Mouse (Mus musculus): ENCODE data around the gene Calr4. TPM values are rescaled to one million over a fixed set of nuclear protein-coding genes. Genes with fewer than 3 reads are reported as not detected.

Gene Calr4
- polyA plus RNA-seq, 1 experiment from 2014 or later, result not detected

DNA sequence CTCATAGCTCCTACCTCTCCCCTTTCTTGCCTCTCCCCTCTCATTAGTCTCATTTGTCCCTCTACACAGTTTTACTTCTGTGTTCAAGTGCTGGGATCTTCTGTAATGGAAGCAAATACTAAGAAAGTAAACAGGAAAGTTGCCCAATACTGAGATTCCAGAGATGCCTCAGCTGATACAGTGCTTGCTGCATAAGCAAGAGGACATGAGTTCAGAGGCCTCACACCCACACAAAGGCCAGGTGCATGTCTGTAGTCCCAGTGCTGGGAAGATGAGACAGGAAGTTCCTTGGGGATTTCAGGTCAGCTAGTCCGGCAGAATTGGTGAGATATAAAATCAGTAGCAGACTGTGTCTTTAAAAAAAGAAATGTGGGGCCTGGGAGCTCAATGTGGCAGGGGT lies 29.9 kb upstream of the Calr4 start:
- whole genome bisulfite sequencing, result 45% methylated on average over 1 of the region's 1 CpGs
- no peak overlapping the region for H3K27ac ChIP-seq (ENCODE audit: low read length)

DNA sequence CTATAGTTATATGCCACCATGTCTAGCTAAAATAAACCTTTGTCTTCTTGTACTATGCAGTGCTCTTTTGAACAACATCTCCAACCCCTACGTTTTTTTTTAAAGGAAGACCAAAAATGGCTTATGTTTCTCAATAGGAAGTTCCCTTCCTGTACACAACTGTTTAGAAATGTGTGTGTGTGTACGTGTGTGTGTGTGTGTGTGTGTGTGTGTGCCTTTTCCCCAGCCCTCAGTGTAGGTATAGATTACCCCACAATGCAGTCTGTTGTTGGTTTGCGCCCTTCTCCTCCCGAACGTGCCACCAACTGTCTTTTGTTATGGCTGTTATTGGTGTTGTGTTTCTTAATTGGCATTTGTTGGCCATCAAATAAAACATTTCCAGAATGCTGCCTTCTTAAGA lies 26.8 kb upstream of the Calr4 start:
- no peak overlapping the region for H3K4me3 ChIP-seq (ENCODE audit: low read length)
- no peaks in the 10 kb centered on the region for H3K9me3 ChIP-seq (replicated peaks; ENCODE audit: control insufficient read depth, low read length)
- no peak overlapping the region for H3K9ac ChIP-seq (ENCODE audit: low read length)
- H3K4me2 ChIP-seq (ENCODE audit: low read depth, low read length), result no peak overlapping the region
- WGBS, result 75% methylated on average over 5 of the region's 5 CpGs
- H3K36me3 ChIP-seq (ENCODE audit: control insufficient read depth, insufficient read depth), result no peaks in the 10 kb centered on the region
- H3K27me3 ChIP-seq (ENCODE audit: control insufficient read depth, insufficient read depth, low read length), result no peaks in the 10 kb centered on the region
- ATAC-seq (replicated peaks; ENCODE audit: extremely low read depth, insufficient read depth, low FRiP score), result no peak
- peaks cover 4% of the 10 kb centered on the region; the same call in 1 of the 2 replicates for H3K4me1 ChIP-seq (ENCODE audit: control insufficient read depth, insufficient read depth, low read length)
- no peak overlapping the region for H3K27ac ChIP-seq (ENCODE audit: low read length)

More for the DNA sequence above, 29.9 kb upstream of the Calr4 start:
- Histone ChIP-seq H3K4me1 (ENCODE audit: control insufficient read depth, insufficient read depth, low read length) (peaks cover 9% of the 10 kb centered on the region), H3K9ac (ENCODE audit: low read length) (no peak overlapping the region), H3K4me2 (ENCODE audit: low read depth, low read length) (no peak overlapping the region), H3K9me3 (replicated peaks; ENCODE audit: control insufficient read depth, low read length) (no peaks in the 10 kb centered on the region), H3K36me3 (ENCODE audit: control insufficient read depth, insufficient read depth) (no peaks in the 10 kb centered on the region), H3K27me3 (ENCODE audit: control insufficient read depth, insufficient read depth, low read length) (no peaks in the 10 kb centered on the region), H3K4me3 (ENCODE audit: low read length) (no peak overlapping the region)
- no peak for ATAC-seq (replicated peaks; ENCODE audit: extremely low read depth, insufficient read depth, low FRiP score)

GRCm38 (mm10) chr4:109210253-109210652 lies 24.0 kb upstream of the Calr4 start:
- Histone ChIP-seq H3K9me3 (replicated peaks; ENCODE audit: control insufficient read depth, low read length) (no peaks in the 10 kb centered on the region), H3K27ac (ENCODE audit: low read length) (no peak overlapping the region), H3K4me3 (ENCODE audit: low read length) (no peak overlapping the region), H3K36me3 (ENCODE audit: control insufficient read depth, insufficient read depth) (no peaks in the 10 kb centered on the region), H3K4me2 (ENCODE audit: low read depth, low read length) (no peak overlapping the region), H3K9ac (ENCODE audit: low read length) (no peak overlapping the region), H3K27me3 (ENCODE audit: control insufficient read depth, insufficient read depth, low read length) (no peaks in the 10 kb centered on the region), H3K4me1 (ENCODE audit: control insufficient read depth, insufficient read depth, low read length) (peaks cover 3% of the 10 kb centered on the region; the same call in 1 of the 2 replicates)
- WGBS, result 72% methylated on average over 2 of the region's 2 CpGs
- ATAC-seq (replicated peaks; ENCODE audit: extremely low read depth, insufficient read depth, low FRiP score), result no peak

DNA sequence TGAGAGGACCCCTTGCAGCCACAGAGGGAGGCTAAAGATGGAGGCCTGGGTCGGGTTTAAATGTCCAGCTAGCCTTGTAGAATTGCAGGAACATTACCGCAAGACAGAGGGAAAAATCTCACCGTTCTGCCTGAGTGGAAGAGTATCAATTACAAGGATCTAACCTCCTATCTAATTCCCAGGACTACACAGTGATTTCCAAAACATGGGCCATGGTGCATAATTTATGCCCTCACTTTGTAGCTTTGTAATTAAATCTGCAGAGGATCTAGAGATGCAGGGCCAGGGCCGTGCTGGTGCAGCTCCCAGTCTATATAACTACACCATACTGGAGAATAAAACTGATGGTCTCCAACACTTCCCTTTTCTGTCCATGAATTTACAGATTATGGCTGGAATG lies 23.4 kb upstream of the Calr4 start:
- WGBS, result 69% methylated on average over 4 of the region's 4 CpGs
- peaks cover 3% of the 10 kb centered on the region; the same call in 1 of the 2 replicates for H3K4me1 ChIP-seq (ENCODE audit: control insufficient read depth, insufficient read depth, low read length)
- no peaks in the 10 kb centered on the region for H3K27me3 ChIP-seq (ENCODE audit: control insufficient read depth, insufficient read depth, low read length)
- H3K9ac ChIP-seq (ENCODE audit: low read length), result no peak overlapping the region
- no peaks in the 10 kb centered on the region for H3K36me3 ChIP-seq (ENCODE audit: control insufficient read depth, insufficient read depth)
- H3K4me2 ChIP-seq (ENCODE audit: low read depth, low read length), result no peak overlapping the region
- no peak overlapping the region for H3K4me3 ChIP-seq (ENCODE audit: low read length)
- no peak overlapping the region for H3K27ac ChIP-seq (ENCODE audit: low read length)
- ATAC-seq (replicated peaks; ENCODE audit: extremely low read depth, insufficient read depth, low FRiP score), result no peak
- no peaks in the 10 kb centered on the region for H3K9me3 ChIP-seq (replicated peaks; ENCODE audit: control insufficient read depth, low read length)

GRCm38 (mm10) chr4:109213986-109214385 lies 20.3 kb upstream of the Calr4 start:
- 64% methylated on average over 3 of the region's 3 CpGs for WGBS
- Histone ChIP-seq H3K9me3 (replicated peaks; ENCODE audit: control insufficient read depth, low read length) (no peaks in the 10 kb centered on the region), H3K9ac (ENCODE audit: low read length) (no peak overlapping the region), H3K4me3 (ENCODE audit: low read length) (no peak overlapping the region), H3K27me3 (ENCODE audit: control insufficient read depth, insufficient read depth, low read length) (no peaks in the 10 kb centered on the region), H3K4me1 (ENCODE audit: control insufficient read depth, insufficient read depth, low read length) (peaks cover 3% of the 10 kb centered on the region; the same call in 1 of the 2 replicates), H3K4me2 (ENCODE audit: low read depth, low read length) (no peak overlapping the region), H3K27ac (ENCODE audit: low read length) (no peak overlapping the region), H3K36me3 (ENCODE audit: control insufficient read depth, insufficient read depth) (no peaks in the 10 kb centered on the region)
- ATAC-seq (replicated peaks; ENCODE audit: extremely low read depth, insufficient read depth, low FRiP score), result no peak

DNA sequence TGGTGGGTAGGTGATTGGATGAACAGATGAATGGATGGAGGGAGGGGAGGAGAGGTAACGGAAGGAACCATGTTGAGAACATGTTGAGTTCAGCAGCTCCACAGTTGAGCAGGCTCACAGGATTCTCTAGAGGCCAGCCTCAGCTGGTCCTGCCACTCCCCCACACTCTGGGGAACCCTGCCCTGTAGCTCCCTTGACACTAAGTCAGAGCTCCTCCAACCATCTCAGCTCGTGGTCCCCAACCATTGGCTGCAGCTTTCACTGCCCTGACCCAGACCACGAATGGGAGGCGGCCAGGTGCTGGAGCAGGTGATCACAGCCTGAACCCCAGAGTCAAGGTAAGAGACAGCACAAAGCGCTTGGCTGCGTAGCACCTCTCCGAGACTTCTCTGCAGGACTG lies 16.3 kb upstream of the Calr4 start:
- ATAC-seq (replicated peaks; ENCODE audit: extremely low read depth, insufficient read depth, low FRiP score), result no peak
- H3K9ac ChIP-seq (ENCODE audit: low read length), result no peak overlapping the region

GRCm38 (mm10) chr4:109220441-109220940 lies 13.8 kb upstream of the Calr4 start:
- Histone ChIP-seq H3K4me2 (ENCODE audit: low read depth, low read length) (no peak overlapping the region), H3K36me3 (ENCODE audit: control insufficient read depth, insufficient read depth) (no peaks in the 10 kb centered on the region), H3K9me3 (replicated peaks; ENCODE audit: control insufficient read depth, low read length) (no peaks in the 10 kb centered on the region), H3K4me1 (ENCODE audit: control insufficient read depth, insufficient read depth, low read length) (peaks cover 11% of the 10 kb centered on the region), H3K9ac (ENCODE audit: low read length) (no peak overlapping the region), H3K4me3 (ENCODE audit: low read length) (no peak overlapping the region), H3K27ac (ENCODE audit: low read length) (no peak overlapping the region), H3K27me3 (ENCODE audit: control insufficient read depth, insufficient read depth, low read length) (no peaks in the 10 kb centered on the region)
- no peak for ATAC-seq (replicated peaks; ENCODE audit: extremely low read depth, insufficient read depth, low FRiP score)
- WGBS, result 57% methylated on average over 14 of the region's 14 CpGs

More for the DNA sequence above, 16.3 kb upstream of the Calr4 start:
- H3K9me3 ChIP-seq (replicated peaks; ENCODE audit: control insufficient read depth, low read length), result no peaks in the 10 kb centered on the region
- H3K4me1 ChIP-seq (ENCODE audit: control insufficient read depth, insufficient read depth, low read length), result 0 out of 2 replicates have a peak, but pooled peaks cover 4% of the 10 kb centered on the region
- no peaks in the 10 kb centered on the region for H3K36me3 ChIP-seq (ENCODE audit: control insufficient read depth, insufficient read depth)
- H3K27ac ChIP-seq (ENCODE audit: low read length), result no peak overlapping the region
- H3K4me2 ChIP-seq (ENCODE audit: low read depth, low read length), result no peak overlapping the region
- 77% methylated on average over 7 of the region's 7 CpGs for WGBS
- no peaks in the 10 kb centered on the region for H3K27me3 ChIP-seq (ENCODE audit: control insufficient read depth, insufficient read depth, low read length)
- no peak overlapping the region for H3K4me3 ChIP-seq (ENCODE audit: low read length)

DNA sequence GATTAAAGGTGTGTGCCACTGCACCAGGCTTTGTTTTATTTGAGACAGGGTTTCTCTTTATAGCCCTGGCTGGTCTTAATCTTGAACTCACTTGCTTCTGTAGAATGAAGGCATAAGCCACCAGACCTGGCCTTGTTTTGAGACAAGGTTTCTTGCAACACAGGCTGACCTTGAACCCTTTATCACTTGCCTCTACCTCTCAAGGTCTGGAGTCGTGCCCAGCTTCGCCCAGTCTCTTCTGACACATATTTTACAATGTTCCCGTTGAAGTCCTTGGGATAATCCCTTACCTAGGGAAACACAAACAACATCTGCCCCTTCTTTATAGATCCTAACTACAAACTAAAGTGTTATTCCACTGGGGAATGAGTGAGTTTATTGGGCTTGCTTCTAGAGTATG lies 12.3 kb upstream of the Calr4 start:
- H3K36me3 ChIP-seq (ENCODE audit: control insufficient read depth, insufficient read depth), result no peaks in the 10 kb centered on the region
- no peak overlapping the region for H3K27ac ChIP-seq (ENCODE audit: low read length)
- peaks cover 13% of the 10 kb centered on the region for H3K4me1 ChIP-seq (ENCODE audit: control insufficient read depth, insufficient read depth, low read length)
- H3K4me2 ChIP-seq (ENCODE audit: low read depth, low read length), result no peak overlapping the region
- no peak for ATAC-seq (replicated peaks; ENCODE audit: extremely low read depth, insufficient read depth, low FRiP score)
- no peak overlapping the region for H3K4me3 ChIP-seq (ENCODE audit: low read length)
- H3K27me3 ChIP-seq (ENCODE audit: control insufficient read depth, insufficient read depth, low read length), result no peaks in the 10 kb centered on the region
- no peak overlapping the region for H3K9ac ChIP-seq (ENCODE audit: low read length)
- WGBS, result 43% methylated on average over 3 of the region's 3 CpGs
- no peaks in the 10 kb centered on the region for H3K9me3 ChIP-seq (replicated peaks; ENCODE audit: control insufficient read depth, low read length)

DNA sequence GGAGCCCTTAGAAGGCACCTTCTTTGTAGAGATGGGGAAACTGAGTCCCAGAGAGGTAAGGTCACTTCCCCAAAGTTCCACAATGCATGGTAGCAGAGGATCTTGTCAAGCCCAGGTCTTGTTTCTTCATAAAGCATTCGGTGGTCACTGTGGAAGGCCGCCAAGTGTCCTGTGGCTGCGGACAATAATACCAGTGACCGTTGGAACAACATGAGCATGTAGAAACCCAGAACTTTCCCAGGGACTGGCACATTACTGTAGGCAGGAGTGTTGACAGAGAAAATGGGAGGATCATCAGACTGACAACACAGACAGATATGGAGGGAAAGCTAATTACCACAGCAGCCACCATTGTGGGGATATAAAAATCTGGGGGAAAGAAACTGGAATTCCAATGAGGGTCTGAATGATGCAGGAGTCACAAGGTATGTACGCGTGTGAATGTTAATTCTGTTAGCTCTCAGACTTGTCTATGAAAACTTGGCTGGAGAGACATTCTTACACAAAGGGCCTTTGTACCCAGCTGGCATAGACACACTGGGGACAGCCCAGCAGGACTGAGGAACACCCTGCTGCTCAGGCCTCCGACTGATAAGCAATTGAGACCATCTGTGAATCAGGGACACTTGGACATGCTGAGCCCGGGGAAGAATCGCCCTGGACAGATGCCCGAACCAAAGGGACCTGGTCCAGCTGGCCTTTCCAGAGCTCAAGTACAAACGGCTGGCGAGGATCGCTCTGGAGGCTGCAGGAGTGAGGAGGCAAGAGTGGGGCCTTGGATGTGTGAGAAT lies 9.3 kb upstream of the Calr4 start:
- H3K4me2 ChIP-seq (ENCODE audit: low read depth, low read length), result no peak overlapping the region
- no peak overlapping the region for H3K4me3 ChIP-seq (ENCODE audit: low read length)
- H3K4me1 ChIP-seq (ENCODE audit: control insufficient read depth, insufficient read depth, low read length), result peaks cover 13% of the 10 kb centered on the region
- H3K9me3 ChIP-seq (replicated peaks; ENCODE audit: control insufficient read depth, low read length), result no peaks in the 10 kb centered on the region
- ATAC-seq (replicated peaks; ENCODE audit: extremely low read depth, insufficient read depth, low FRiP score), result peak; percentile 76
- no peak overlapping the region for H3K9ac ChIP-seq (ENCODE audit: low read length)
- no peaks in the 10 kb centered on the region for H3K27me3 ChIP-seq (ENCODE audit: control insufficient read depth, insufficient read depth, low read length)
- H3K36me3 ChIP-seq (ENCODE audit: control insufficient read depth, insufficient read depth), result no peaks in the 10 kb centered on the region
- H3K27ac ChIP-seq (ENCODE audit: low read length), result peak overlapping the region; percentile 58
- 45% methylated on average over 13 of the region's 13 CpGs for WGBS
